Mouse (Mus musculus) thymus, postnatal 14 days (tissue): ENCODE measurements around the gene Spg21.

Experiments used
- DNase-seq: peaks from one replicate; pipeline ENCODE4 v3.0.0; 2021

The Spg21 gene

GRCm38 (mm10) chr9:65460732-65461442 is at the start of gene Spg21:
Spg21 (plus strand) TSS chr9:65460947.
- peak; percentile 97 for DNase-seq

DNA sequence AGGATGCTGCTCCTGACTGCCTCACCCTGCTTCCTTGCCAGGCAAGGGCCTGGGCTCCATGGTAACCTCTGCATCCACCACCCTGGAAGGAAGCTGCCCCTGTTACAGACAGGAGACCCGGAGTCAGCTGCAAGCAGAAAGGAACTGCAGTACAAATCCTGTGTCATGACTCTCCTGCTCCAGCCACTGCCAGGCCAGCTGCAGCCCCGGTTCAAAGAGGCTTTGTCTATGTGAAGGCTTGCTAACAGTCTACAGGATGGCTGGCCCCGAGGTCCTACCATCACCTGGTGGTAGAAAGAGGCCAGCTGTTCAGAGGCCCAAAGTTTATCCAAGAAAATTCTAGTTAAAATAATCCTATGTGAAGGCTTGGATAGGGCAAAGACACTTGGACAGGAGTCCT is 49.4 kb upstream of the Spg21 start:
- DNase-seq = no peak

DNA sequence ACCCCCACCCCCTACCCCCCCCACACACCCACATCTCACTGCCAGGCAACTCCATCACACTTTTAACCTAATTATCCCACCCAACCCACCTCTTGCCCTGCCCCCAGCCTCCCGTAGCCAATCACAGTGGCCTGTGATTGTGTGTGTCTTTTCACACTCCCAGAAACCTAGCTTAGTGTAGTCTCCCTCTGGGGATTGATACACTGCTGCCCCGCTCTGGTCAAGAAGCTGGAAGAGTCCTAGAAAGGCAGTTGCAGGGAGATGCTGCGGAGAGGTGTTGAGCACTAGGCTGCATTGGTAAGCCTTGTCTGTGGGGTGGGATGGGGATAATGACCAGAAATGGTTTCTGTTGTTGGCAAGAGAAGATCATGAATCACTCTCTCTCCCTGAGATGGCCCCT is 43.0 kb upstream of the Spg21 start:
- DNase-seq = no peak

GRCm38 (mm10) chr9:65419633-65420032 is 41.1 kb upstream of the Spg21 start:
- no peak for DNase-seq

DNA sequence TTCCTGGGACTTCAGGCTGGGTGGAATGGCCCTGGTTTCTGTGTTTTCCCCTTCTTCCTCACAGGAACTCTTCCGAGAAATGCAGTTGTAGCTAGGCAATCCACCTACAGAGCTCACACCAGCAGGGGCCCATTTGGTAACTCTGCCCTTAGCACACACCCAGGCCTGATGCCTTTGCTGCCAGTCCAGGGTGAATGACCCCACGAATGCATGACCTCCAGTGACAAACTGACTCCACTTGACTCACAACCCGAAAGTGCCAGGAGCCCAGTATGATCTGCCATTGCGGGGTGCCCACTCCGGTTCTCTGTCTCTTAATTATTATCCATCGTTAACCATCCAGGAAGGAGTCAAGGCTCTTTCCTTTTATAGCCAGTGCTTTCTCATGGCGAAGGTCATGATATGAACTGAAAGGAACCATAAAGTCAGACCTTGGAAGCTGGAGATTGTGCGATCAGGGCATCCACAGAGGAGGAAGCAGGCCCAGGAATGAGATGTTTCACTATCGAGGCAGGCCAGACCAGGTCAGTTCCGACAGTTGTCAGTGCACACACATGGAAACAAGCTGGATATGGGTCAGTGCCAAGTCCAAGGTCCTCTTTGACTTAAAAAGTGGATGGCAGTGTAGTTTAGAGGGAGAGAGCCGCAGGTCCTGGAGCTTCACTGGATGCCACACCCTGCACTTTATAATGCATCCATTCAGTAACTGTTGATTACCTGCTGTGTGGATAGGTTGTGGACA is 37.8 kb upstream of the Spg21 start, which contains the start of gene Slc51b:
Gene Slc51b, minus strand, starts transcription at position 196 of the 742 bp plus-strand sequence.
- DNase-seq = no peak

GRCm38 (mm10) chr9:65424393-65424792 is 36.4 kb upstream of the Spg21 start:
- DNase-seq = no peak

DNA sequence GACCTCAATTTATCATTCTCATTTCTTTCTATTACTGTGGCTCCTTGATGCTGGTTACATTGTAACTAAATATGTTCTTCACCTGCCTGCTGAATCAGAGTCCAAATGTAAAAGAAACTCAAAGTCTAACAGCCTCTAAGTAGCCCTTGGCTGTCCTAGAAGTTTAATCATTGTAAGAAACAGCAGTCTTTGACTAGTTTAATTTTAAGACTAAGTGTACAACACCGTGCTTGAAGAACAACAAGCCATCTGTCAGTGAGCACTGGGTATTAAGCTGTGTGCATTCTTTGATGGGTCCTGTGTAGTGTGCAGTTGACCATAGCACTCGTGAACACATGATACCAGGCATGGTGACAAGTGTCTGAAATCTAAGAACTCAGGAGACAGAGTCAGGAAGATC is 33.2 kb upstream of the Spg21 start:
- DNase-seq = no peak

- no peak for DNase-seq
Measured at GRCm38 (mm10) chr9:65428003-65428402, 32.7 kb upstream of the Spg21 start.

- DNase-seq = no peak
Measured at GRCm38 (mm10) chr9:65430401-65430800, 30.3 kb upstream of the Spg21 start.

- no peak for DNase-seq
Measured at GRCm38 (mm10) chr9:65430921-65431320, 29.8 kb upstream of the Spg21 start.

- DNase-seq = peak; percentile 84
Measured at GRCm38 (mm10) chr9:65432236-65432635, 28.5 kb upstream of the Spg21 start.

- peak; percentile 73 for DNase-seq
Measured at GRCm38 (mm10) chr9:65434140-65434539, 26.6 kb upstream of the Spg21 start.

DNA sequence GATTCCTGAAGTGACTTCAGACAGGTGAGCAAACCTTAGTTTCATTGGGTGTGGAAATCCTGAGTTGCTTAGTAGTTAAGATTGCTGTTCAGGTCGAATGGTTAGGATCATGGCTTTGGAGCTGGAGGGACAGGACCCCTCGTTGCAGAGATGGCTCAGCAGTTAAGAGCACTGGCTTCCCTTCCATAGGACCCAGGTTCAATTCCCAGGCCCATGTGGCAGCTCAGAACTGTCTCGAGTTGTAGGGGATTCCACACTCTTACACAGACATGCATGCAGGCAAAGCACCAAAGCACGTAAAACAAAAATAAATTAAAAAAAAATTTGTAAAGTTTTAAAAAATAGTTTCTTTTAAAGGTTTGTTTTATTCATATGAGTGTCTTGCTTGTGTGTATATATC is 25.5 kb upstream of the Spg21 start:
- DNase-seq = peak; percentile 12

GRCm38 (mm10) chr9:65435671-65436301 is 25.0 kb upstream of the Spg21 start, which contains the start of gene Mtfmt:
Mtfmt (plus strand) TSS chr9:65435782.
- DNase-seq = peak; percentile 98

DNA sequence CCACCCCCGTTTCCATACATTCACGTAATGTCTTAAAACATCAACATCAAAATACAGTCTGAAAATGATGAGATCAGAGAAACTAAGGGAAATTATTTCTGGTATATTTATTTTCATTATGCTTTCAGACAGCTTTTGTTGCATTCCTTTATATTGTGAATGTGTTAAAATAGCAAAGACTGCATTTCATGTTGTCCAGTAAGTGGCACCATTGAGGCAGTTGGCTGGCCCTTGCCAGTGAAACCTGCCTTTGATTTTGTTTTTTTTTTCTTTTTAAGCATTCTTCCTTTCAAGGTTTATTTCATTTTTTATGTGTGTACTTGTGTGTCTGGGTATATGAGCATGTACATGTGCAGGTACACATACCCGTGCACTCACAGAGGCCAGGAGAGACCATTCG is 16.1 kb upstream of the Spg21 start:
- no peak for DNase-seq

- DNase-seq = no peak
Measured at GRCm38 (mm10) chr9:65447951-65448350, 12.8 kb upstream of the Spg21 start.

DNA sequence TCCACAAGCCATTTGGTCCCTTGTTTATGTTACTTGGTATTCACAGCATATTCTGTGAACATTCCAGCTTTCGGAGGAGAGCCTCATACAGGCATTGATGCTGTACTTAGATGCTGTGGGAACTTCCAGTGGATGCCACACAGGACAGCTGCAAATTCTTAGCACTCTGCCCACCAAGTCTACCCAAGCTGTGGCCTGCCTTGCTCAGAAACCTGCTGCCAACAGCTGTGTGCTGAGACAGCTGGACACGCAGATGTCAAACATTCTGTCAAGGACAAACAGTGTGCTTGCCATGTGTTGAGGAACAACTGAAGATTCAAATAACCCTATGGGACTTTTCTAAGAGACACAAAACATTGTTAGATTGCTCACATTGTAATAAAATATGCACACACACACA is 1.8 kb upstream of the Spg21 start:
- DNase-seq = no peak

DNA sequence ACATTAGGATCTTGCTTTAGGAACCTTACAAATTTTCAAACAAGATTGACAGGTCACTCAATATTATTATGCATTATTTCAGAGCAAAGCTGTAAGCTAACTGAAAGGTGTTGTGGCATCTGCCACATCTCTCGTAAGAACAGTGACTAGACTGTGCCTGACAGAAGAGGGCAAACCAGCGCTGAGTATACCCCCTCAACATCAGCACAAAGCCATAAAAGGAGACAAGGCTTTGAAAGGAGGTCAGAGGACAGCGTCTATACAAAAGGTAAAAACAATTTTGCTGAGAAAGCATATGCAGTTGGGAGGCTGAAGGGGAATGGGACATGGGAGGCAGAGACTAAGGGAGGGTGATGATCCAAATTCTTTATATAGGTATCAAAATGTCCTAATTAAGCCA is 549 bp upstream of the Spg21 start:
- no peak for DNase-seq

DNA sequence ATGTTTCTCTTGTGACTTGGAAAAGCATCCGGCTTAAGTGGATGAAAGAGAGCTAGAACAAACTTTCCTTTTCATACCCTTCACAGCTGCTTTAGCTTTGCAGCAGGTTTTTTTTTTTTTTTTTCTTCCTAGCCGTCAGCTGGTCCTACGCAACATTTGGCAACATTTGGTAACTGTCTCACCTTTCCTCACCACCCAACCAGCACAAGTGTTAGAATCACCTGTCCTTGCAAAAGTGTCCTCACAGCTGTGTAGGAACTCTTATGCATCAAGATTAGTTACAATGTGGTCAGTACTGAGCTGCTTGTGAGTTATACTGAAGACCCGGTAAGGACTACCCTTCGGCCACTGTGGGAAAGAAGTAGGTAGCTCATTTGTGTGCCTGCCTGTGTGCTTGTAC is 1.8 kb downstream of the Spg21 start:
- DNase-seq = no peak

- no peak for DNase-seq
Measured at GRCm38 (mm10) chr9:65464161-65464560, 3.4 kb downstream of the Spg21 start.

DNA sequence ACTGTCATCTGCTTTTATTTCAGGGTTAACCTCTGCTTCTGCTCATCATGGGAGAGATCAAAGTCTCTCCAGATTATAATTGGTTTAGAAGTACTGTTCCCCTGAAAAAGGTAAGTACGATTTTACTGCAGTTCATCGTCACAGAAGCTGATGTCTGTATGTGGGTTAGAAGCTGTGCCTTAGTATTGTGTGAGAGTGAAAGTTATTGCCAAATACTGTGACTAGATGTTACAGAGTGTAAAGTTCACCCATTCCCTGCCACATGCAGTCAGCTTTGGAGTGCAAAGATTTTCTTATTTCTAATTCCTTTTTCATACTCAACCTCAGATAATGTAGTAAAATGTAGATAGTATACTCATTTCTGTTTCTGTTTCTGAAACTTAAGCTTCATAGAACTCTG is 4.5 kb downstream of the Spg21 start:
- no peak for DNase-seq

DNA sequence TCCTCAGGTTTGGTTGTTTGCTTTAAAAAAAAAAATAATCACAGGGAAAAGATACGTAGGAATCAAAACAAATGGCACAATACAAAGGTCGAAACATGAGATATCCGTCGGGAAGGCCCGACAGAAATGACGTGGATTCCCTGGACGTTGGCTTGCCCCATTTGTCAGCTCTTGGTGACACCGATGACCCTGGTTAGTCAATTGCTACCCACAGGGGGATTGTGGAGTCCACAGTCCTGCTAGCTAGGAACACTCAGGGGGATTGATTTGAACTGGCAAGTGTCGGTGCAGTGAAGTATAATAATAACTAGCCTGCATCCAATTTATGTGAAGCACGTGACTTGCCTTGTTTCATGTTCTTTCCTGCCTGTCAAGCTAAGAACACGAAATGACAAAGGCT is 6.9 kb downstream of the Spg21 start:
- DNase-seq = no peak

DNA sequence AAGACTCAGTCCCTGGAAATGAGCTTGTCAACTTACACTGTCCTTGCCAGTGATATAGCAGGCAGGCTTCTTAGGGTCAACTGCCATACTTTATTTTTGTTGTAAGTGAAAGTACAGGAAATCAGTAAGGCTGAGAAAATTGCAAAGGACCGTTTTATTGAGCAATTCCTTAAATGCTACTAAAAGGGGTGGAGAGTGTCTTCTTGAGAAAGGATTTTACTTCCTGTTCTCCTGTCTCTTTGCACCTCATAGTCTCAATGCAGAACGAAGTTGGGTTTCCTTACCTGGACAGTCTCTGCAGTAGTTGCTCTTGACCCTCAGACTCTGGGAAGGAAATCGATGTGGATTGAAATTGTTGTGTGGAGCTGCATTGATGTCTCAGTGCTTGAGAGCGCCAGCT is 12.0 kb downstream of the Spg21 start:
- no peak for DNase-seq

DNA sequence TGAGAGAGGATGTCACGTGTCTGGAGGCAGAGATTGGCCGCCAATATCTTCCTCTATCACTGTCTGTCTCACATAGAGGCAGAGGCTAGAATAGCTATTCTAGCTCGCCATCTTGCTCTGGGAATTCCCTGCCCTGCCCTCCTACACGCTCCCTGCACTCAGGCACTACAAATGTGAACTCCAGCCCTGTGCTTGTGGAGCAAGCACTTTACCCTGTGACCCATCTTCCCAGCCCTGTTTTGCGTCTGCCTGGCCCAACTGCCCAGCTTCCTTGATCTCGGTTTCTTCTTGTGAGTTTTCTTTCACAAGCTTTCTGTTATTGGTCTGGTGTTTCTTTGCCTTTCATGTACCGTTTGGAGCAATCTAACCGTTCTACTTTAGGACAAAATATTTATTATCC is 18.4 kb downstream of the Spg21 start:
- no peak for DNase-seq
